13 mouse cellular contexts compared by ENCODE assay signal in the genomic region with DNA sequence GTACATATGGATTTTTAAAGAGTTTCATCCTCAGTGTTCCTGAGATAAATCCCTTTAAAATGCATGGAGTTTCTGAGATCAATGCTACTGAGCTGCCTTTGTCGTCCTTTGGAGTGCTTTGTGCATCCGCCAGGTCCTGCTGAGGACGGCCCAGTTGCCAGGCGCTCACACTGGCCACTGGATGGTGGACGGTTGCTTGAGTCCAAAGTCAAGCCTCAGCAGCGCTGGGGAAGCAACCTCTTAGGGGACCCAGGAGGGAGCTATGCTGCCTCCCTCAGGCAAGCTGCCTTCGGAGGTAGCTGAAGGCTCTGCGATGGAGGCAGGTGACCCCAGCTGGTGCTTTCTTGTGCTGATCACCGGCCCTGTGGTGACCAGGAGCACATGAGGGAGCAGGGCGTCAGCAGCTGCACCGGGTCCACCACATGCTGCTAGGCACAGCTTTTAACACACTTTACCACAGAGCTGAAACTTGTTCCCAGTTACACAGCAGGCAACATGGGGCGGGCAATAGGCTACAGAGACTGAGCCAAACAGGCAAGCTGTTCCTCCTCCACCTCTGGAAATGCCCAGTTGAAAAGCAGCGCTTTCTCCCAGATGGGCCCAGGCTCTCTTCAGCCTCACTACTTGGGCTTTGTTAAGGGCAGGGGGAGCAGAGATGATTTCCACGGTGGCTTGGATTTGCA. TPM values are rescaled to one million over a fixed set of nuclear protein-coding genes. Genes with fewer than 3 reads are reported as not detected.
A peak's percentile ranks its signal among the peaks of the same experiment; 100 is the strongest.
DNase-seq lines count a peak whose midpoint lies in the region; ATAC-seq and TF ChIP-seq lines count a peak whose summit lies in the region.
"Had no signal": no experiment of that assay in that cellular context is flagged by ENCODE, and none has a peak within 500 bp of the region (broad histone marks: within the 10 kb centered on the region; RNA-seq: fewer than 3 reads in every experiment).

No protein-coding gene starts in this region.

- no peak overlapping the region for H3K27ac ChIP-seq in intestine, postnatal 0 days (ENCODE audit: low read depth, low read length)
- H3K27ac ChIP-seq in intestine, embryonic 16.5 days (ENCODE audit: low read length): no peak overlapping the region
- peak overlapping the region; percentile 8; the same call in 1 of the 2 replicates for H3K27ac ChIP-seq in forebrain, embryonic 11.5 days (ENCODE audit: low read depth, low read length)
- peak overlapping the region; percentile 14; the same call in 1 of the 2 replicates for H3K27ac ChIP-seq in forebrain, embryonic 16.5 days (ENCODE audit: low read length)
- peak overlapping the region; percentile 68 for H3K27ac ChIP-seq in midbrain, embryonic 14.5 days (replicated peaks; ENCODE audit: low read depth, low read length)
- H3K27ac ChIP-seq: embryonic facial prominence, embryonic 13.5 days had no signal

- no peaks in the 10 kb centered on the region for H3K9me3 ChIP-seq in intestine, postnatal 0 days (ENCODE audit: control insufficient read depth)
- no peaks in the 10 kb centered on the region for H3K9me3 ChIP-seq in intestine, embryonic 16.5 days (ENCODE audit: control insufficient read depth, low read length)
- no peaks in the 10 kb centered on the region for H3K9me3 ChIP-seq in forebrain, embryonic 11.5 days (ENCODE audit: control insufficient read depth, low read length)
- no peaks in the 10 kb centered on the region for H3K9me3 ChIP-seq in forebrain, embryonic 16.5 days (ENCODE audit: control insufficient read depth, low read length)
- H3K9me3 ChIP-seq in midbrain, embryonic 14.5 days (ENCODE audit: control insufficient read depth, low read length): no peaks in the 10 kb centered on the region
- H3K9me3 ChIP-seq: embryonic facial prominence, embryonic 13.5 days had no signal

- H3K4me3 ChIP-seq in intestine, postnatal 0 days (ENCODE audit: low read depth, low read length): no peak overlapping the region
- H3K4me3 ChIP-seq in intestine, embryonic 16.5 days (ENCODE audit: low read length): no peak overlapping the region
- no peak overlapping the region for H3K4me3 ChIP-seq in forebrain, embryonic 11.5 days (ENCODE audit: low read depth, low read length)
- no peak overlapping the region for H3K4me3 ChIP-seq in forebrain, embryonic 16.5 days (replicated peaks; ENCODE audit: low read length)
- H3K4me3 ChIP-seq in midbrain, embryonic 14.5 days (replicated peaks; ENCODE audit: low read depth, low read length): no peak overlapping the region
- H3K4me3 ChIP-seq: embryonic facial prominence, embryonic 13.5 days; myocyte had no signal

- H3K4me2 ChIP-seq in intestine, postnatal 0 days (replicated peaks; ENCODE audit: low read depth): no peak overlapping the region
- no peak overlapping the region for H3K4me2 ChIP-seq in intestine, embryonic 16.5 days (ENCODE audit: low read depth, low read length)
- no peak overlapping the region for H3K4me2 ChIP-seq in forebrain, embryonic 11.5 days (ENCODE audit: low read depth, low read length, severe bottlenecking)
- H3K4me2 ChIP-seq in forebrain, embryonic 16.5 days (ENCODE audit: low read length): no peak overlapping the region
- peak overlapping the region; percentile 7; the same call in 1 of the 2 replicates for H3K4me2 ChIP-seq in midbrain, embryonic 14.5 days (ENCODE audit: low read length)
- H3K4me2 ChIP-seq: embryonic facial prominence, embryonic 13.5 days had no signal

- no peaks in the 10 kb centered on the region for H3K27me3 ChIP-seq in intestine, postnatal 0 days (replicated peaks; ENCODE audit: control insufficient read depth, insufficient read depth, low read length)
- no peaks in the 10 kb centered on the region for H3K27me3 ChIP-seq in intestine, embryonic 16.5 days (replicated peaks; ENCODE audit: control insufficient read depth, insufficient read depth, low read length)
- no peaks in the 10 kb centered on the region for H3K27me3 ChIP-seq in forebrain, embryonic 11.5 days (ENCODE audit: control insufficient read depth, insufficient read depth, low read length)
- H3K27me3 ChIP-seq in forebrain, embryonic 16.5 days (replicated peaks; ENCODE audit: control insufficient read depth, insufficient read depth, low read length): no peaks in the 10 kb centered on the region
- no peaks in the 10 kb centered on the region for H3K27me3 ChIP-seq in midbrain, embryonic 14.5 days (ENCODE audit: control insufficient read depth, insufficient read depth, low read length)

- no peak for DNase-seq in forebrain, embryonic 11.5 days (ENCODE audit: low spot score)
- peak; percentile 57 for DNase-seq in midbrain, embryonic 14.5 days
- DNase-seq in ovary, postnatal 14 days (ENCODE audit: low spot score): no peak
- DNase-seq: adrenal gland, postnatal 14 days; gastrocnemius, postnatal 14 days; liver, postnatal 0 days; retina, postnatal 1 day had no signal

- H3K9ac ChIP-seq in intestine, postnatal 0 days (ENCODE audit: low read depth, low read length): no peak overlapping the region
- no peak overlapping the region for H3K9ac ChIP-seq in intestine, embryonic 16.5 days (ENCODE audit: low read depth, low read length)
- no peak overlapping the region for H3K9ac ChIP-seq in forebrain, embryonic 11.5 days (ENCODE audit: low read length)
- H3K9ac ChIP-seq in forebrain, embryonic 16.5 days (replicated peaks; ENCODE audit: low read depth, low read length): no peak overlapping the region; the same call in 1 of the 2 replicates
- H3K9ac ChIP-seq in midbrain, embryonic 14.5 days (replicated peaks; ENCODE audit: low read length): no peak overlapping the region
- H3K9ac ChIP-seq: embryonic facial prominence, embryonic 13.5 days; liver, postnatal 0 days had no signal

- H3K36me3 ChIP-seq in intestine, postnatal 0 days (ENCODE audit: control insufficient read depth, insufficient read depth): no peaks in the 10 kb centered on the region
- no peaks in the 10 kb centered on the region for H3K36me3 ChIP-seq in intestine, embryonic 16.5 days (ENCODE audit: control insufficient read depth, insufficient read depth, low read length)
- no peaks in the 10 kb centered on the region for H3K36me3 ChIP-seq in forebrain, embryonic 11.5 days (ENCODE audit: control insufficient read depth, insufficient read depth, low read length)
- H3K36me3 ChIP-seq in forebrain, embryonic 16.5 days (ENCODE audit: control insufficient read depth, insufficient read depth): no peaks in the 10 kb centered on the region
- no peaks in the 10 kb centered on the region for H3K36me3 ChIP-seq in midbrain, embryonic 14.5 days (ENCODE audit: control insufficient read depth, insufficient read depth, low read length)
- H3K36me3 ChIP-seq: embryonic facial prominence, embryonic 13.5 days had no signal

- TF ChIP-seq CTCF in intestine, postnatal 0 days (IDR thresholded peaks at IDR 0.05; ENCODE audit: low read depth): 0 out of 2 replicates have a peak, but pooled peaks have one; percentile 6

- H3K4me1 ChIP-seq in intestine, postnatal 0 days (replicated peaks; ENCODE audit: control insufficient read depth, insufficient read depth, low read length): no peaks in the 10 kb centered on the region
- peaks cover 35% of the 10 kb centered on the region for H3K4me1 ChIP-seq in intestine, embryonic 16.5 days (ENCODE audit: control insufficient read depth, insufficient read depth, low read length)
- H3K4me1 ChIP-seq in forebrain, embryonic 11.5 days (replicated peaks; ENCODE audit: control insufficient read depth, insufficient read depth, low read length): peaks cover 5% of the 10 kb centered on the region; the same call in 1 of the 2 replicates
- peaks cover 27% of the 10 kb centered on the region for H3K4me1 ChIP-seq in forebrain, embryonic 16.5 days (replicated peaks; ENCODE audit: control insufficient read depth, insufficient read depth, low read length)
- H3K4me1 ChIP-seq in midbrain, embryonic 14.5 days (ENCODE audit: control insufficient read depth, insufficient read depth, low read length): peaks cover 36% of the 10 kb centered on the region

- 66% methylated on average over 14 of the region's 14 CpGs for WGBS in intestine, postnatal 0 days
- 56% methylated on average over 14 of the region's 14 CpGs for whole genome bisulfite sequencing in intestine, embryonic 16.5 days
- 28% methylated on average over 14 of the region's 14 CpGs for WGBS in forebrain, embryonic 11.5 days
- WGBS in forebrain, embryonic 16.5 days: 30% methylated on average over 14 of the region's 14 CpGs
- 8% methylated on average over 14 of the region's 14 CpGs for WGBS in midbrain, embryonic 14.5 days

- ATAC-seq in intestine, postnatal 0 days: no peak
- ATAC-seq in intestine, embryonic 16.5 days: no peak
- ATAC-seq in forebrain, embryonic 11.5 days (replicated peaks; ENCODE audit: low FRiP score): 0 out of 2 replicates have a peak, but pooled peaks have one; percentile 13
- ATAC-seq in forebrain, embryonic 16.5 days: no peak
- ATAC-seq in midbrain, embryonic 14.5 days (ENCODE audit: low FRiP score, low TSS enrichment): peak; percentile 26; the same call in 1 of the 2 replicates
- ATAC-seq in erythroblast, adult 5-6 weeks (replicated peaks; ENCODE audit: low FRiP score, poor library complexity, severe bottlenecking): no peak
- ATAC-seq: liver, postnatal 0 days had no signal

RNA-seq across cellular contexts. Expression of gene Wars, which starts 11.8 kb away (rescaled TPM):
- polyA plus RNA-seq in intestine, postnatal 0 days (2015; fragmentation: Nextera tagmentation; extraction: Ambion mirVana): 34.5 and 36.5 TPM in 2 replicates
- 79.9 and 82.8 TPM in 2 replicates for polyA plus RNA-seq in intestine, embryonic 16.5 days (2015; fragmentation: Nextera tagmentation; extraction: Ambion mirVana)
- 140 and 142 TPM in 2 replicates for polyA plus RNA-seq in forebrain, embryonic 11.5 days (2014; fragmentation: Nextera tagmentation; extraction: Ambion mirVana)
- polyA plus RNA-seq in forebrain, embryonic 16.5 days (2015; fragmentation: Nextera tagmentation; extraction: Ambion mirVana): 113 and 114 TPM in 2 replicates
- 96.4 and 110 TPM in 2 replicates for polyA plus RNA-seq in midbrain, embryonic 14.5 days (2014; fragmentation: Nextera tagmentation; extraction: Ambion mirVana)
- total RNA-seq in erythroblast, adult 5-6 weeks (2015; ENCODE audit: low replicate concordance): 8.2 and 9.4 TPM in 2 replicates
- total RNA-seq in erythroblast, adult 5-6 weeks (2017; ENCODE audit: low replicate concordance): 8.2 and 8.9 TPM in 2 replicates

RNA-seq across cellular contexts. Expression of gene Wdr25, which starts 12.3 kb away (rescaled TPM):
- 2.7 and 2.9 TPM in 2 replicates for polyA plus RNA-seq in intestine, postnatal 0 days (2015; fragmentation: Nextera tagmentation; extraction: Ambion mirVana)
- 6.9 TPM in 2 replicates for polyA plus RNA-seq in intestine, embryonic 16.5 days (2015; fragmentation: Nextera tagmentation; extraction: Ambion mirVana)
- 5.7 and 7.2 TPM in 2 replicates for polyA plus RNA-seq in forebrain, embryonic 11.5 days (2014; fragmentation: Nextera tagmentation; extraction: Ambion mirVana)
- 8.6 and 9.1 TPM in 2 replicates for polyA plus RNA-seq in forebrain, embryonic 16.5 days (2015; fragmentation: Nextera tagmentation; extraction: Ambion mirVana)
- polyA plus RNA-seq in midbrain, embryonic 14.5 days (2014; fragmentation: Nextera tagmentation; extraction: Ambion mirVana): 3.7 and 4.3 TPM in 2 replicates
- not detected in 2 replicates for total RNA-seq in erythroblast, adult 5-6 weeks (2015; ENCODE audit: low replicate concordance)
- total RNA-seq in erythroblast, adult 5-6 weeks (2017; ENCODE audit: low replicate concordance): 1.4 and 6.4 TPM in 2 replicates

Comparison
In these comparisons a context has a peak if more than half of its experiments do, and no peak if none do; other contexts are left out.
1. ATAC-seq: peak in forebrain, embryonic 11.5 days (single experiment) and midbrain, embryonic 14.5 days (single experiment); none in intestine, postnatal 0 days (single experiment), intestine, embryonic 16.5 days (single experiment), forebrain, embryonic 16.5 days (single experiment) and erythroblast, adult 5-6 weeks (single experiment).
2. H3K27ac ChIP-seq: peak in forebrain, embryonic 11.5 days (single experiment), forebrain, embryonic 16.5 days (single experiment) and midbrain, embryonic 14.5 days (single experiment); none in intestine, postnatal 0 days (single experiment) and intestine, embryonic 16.5 days (single experiment).